ENCODE assay signal across 21 mouse cellular contexts in the genomic region with DNA sequence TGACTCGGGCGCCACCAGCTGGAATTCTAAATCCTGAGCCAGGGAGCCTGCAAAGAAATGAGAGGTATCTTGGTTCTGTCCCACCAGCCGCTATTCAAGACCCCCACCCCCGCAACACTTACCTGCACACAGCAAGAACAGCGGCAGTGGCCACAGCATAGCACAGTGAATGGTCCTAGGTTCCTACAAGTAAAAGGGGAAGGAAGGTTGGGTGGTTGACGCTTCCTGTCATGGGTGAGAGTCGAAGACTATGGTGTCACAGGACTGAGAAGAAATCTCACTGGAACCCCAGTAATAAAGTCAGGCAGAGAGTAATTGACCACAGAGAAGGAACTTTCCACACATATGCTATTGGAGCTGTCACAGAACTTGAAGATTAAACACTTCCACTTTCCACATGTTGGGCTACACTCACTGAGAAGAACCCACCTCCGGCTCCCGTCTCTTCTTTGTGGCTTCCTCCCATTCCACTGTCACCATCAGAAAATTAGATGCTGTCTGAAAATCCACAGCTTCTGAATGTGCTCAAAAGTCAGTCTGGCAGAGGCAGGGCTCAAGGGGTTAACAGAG. TPM values are rescaled to one million over a fixed set of nuclear protein-coding genes. Genes with fewer than 3 reads are reported as not detected.
DNase-seq lines count a peak whose midpoint lies in the region; TF ChIP-seq lines count a peak whose summit lies in the region.
"Had no signal": no experiment of that assay in that cellular context is flagged by ENCODE, and none has a peak within 500 bp of the region (broad histone marks: within the 10 kb centered on the region; RNA-seq: fewer than 3 reads in every experiment).

No protein-coding gene starts in this region.

- DNase-seq in heart, adult 8-10 months (ENCODE audit: low spot score): peak; percentile 27
- no peak for DNase-seq in heart, postnatal 36 days
- no peak for DNase-seq in lung, adult 2 months
- DNase-seq in lung, postnatal 10 days: no peak
- DNase-seq in lung, postnatal 25 days (ENCODE audit: low spot score): peak; percentile 42
- DNase-seq in urinary bladder, postnatal 10 days (ENCODE audit: low spot score): no peak
- no peak for DNase-seq in adrenal gland, adult 8-10 months
- DNase-seq: adrenal gland, postnatal 14 days; cerebellum, adult 11 months; kidney, adult 18-20 months; midbrain, embryonic 14.5 days had no signal

- peak overlapping the region; percentile 32 for H3K27ac ChIP-seq in small intestine, adult 2 months (ENCODE audit: insufficient read depth, low read depth, low read length)
- H3K27ac ChIP-seq: embryonic facial prominence, embryonic 15.5 days; forebrain, embryonic 13.5 days; hindbrain, embryonic 15.5 days; layer of hippocampus, adult 2 months; lung, embryonic 15.5 days; neural tube, embryonic 13.5 days had no signal

- peak overlapping the region; percentile 2 for H3K4me3 ChIP-seq in lung, adult 2 months (replicated peaks; ENCODE audit: extremely low read depth, low read depth, low read length)
- H3K4me3 ChIP-seq in small intestine, adult 2 months (ENCODE audit: low read depth, low read length): peak overlapping the region; percentile 33
- H3K4me3 ChIP-seq: embryonic facial prominence, embryonic 15.5 days; forebrain, embryonic 13.5 days; hindbrain, embryonic 15.5 days; layer of hippocampus, adult 2 months; lung, embryonic 15.5 days; neural tube, embryonic 13.5 days had no signal

- intact Hi-C loops in heart, postnatal 36 days (cut with DNase I): no loop called here

- H3K27me3 ChIP-seq in small intestine, adult 2 months (ENCODE audit: control insufficient read depth, insufficient read depth, low read length): no peaks in the 10 kb centered on the region
- H3K27me3 ChIP-seq: embryonic facial prominence, embryonic 15.5 days; forebrain, embryonic 13.5 days; hindbrain, embryonic 15.5 days; lung, embryonic 15.5 days; neural tube, embryonic 13.5 days had no signal

- TF ChIP-seq CTCF in lung, adult 2 months (IDR thresholded peaks at IDR 0.05; ENCODE audit: insufficient read depth, low read length): no peak
- TF ChIP-seq CTCF in small intestine, adult 2 months (IDR thresholded peaks at IDR 0.05; ENCODE audit: extremely low read depth, insufficient read length, insufficient replicate concordance, low read depth, low read length): no peak

- no peaks in the 10 kb centered on the region for H3K4me1 ChIP-seq in lung, adult 2 months (ENCODE audit: control insufficient read depth, insufficient read depth, low read length)
- H3K4me1 ChIP-seq in small intestine, adult 2 months (ENCODE audit: control insufficient read depth, insufficient read depth, insufficient read length, low read length): no peaks in the 10 kb centered on the region
- H3K4me1 ChIP-seq: embryonic facial prominence, embryonic 15.5 days; forebrain, embryonic 13.5 days; hindbrain, embryonic 15.5 days; lung, embryonic 15.5 days; neural tube, embryonic 13.5 days had no signal

- 71% methylated on average over 9 of the region's 9 CpGs for WGBS in lung, adult 2 months
- 76% methylated on average over 9 of the region's 9 CpGs for WGBS in small intestine, adult 2 months

- no peaks in the 10 kb centered on the region for H3K36me3 ChIP-seq in small intestine, adult 2 months (ENCODE audit: control insufficient read depth, insufficient read depth, low read length)
- H3K36me3 ChIP-seq: embryonic facial prominence, embryonic 15.5 days; hindbrain, embryonic 15.5 days; lung, embryonic 15.5 days; neural tube, embryonic 13.5 days had no signal

- TF ChIP-seq POLR2A in lung, adult 2 months (IDR thresholded peaks at IDR 0.05; ENCODE audit: borderline replicate concordance, extremely low read depth, low read depth, low read length): no peak
- no peak for TF ChIP-seq POLR2A in small intestine, adult 2 months (IDR thresholded peaks at IDR 0.05; ENCODE audit: low read depth, low read length)

RNA-seq across cellular contexts. Expression of a gene that starts 11.2 kb away (rescaled TPM):
- 1 to 10 TPM; 1.6 to 3.1 (median 2.7) TPM for total RNA-seq in heart, adult 8-10 months (2022)
- 1 to 10 TPM; 3.8 to 4.4 TPM for total RNA-seq in heart, postnatal 36 days (2021)
- 11.6 and 15.3 TPM in 2 replicates for polyA plus RNA-seq in lung, adult 2 months (2012; rRNA removed)
- 3.0 and 4.7 TPM in 2 replicates for polyA plus RNA-seq in small intestine, adult 2 months (2012; rRNA removed)
- 1 to 10 TPM; 4.0 to 7.3 (median 5.9) TPM for total RNA-seq in adrenal gland, adult 8-10 months (2022)

RNA-seq across cellular contexts. Expression of a gene that starts 27.3 kb away (rescaled TPM):
- not detected for total RNA-seq in heart, adult 8-10 months (2022)
- not detected for total RNA-seq in heart, postnatal 36 days (2021)
- not detected in 2 replicates for polyA plus RNA-seq in lung, adult 2 months (2012; rRNA removed)
- polyA plus RNA-seq in small intestine, adult 2 months (2012; rRNA removed): not detected in 2 replicates
- not detected for total RNA-seq in adrenal gland, adult 8-10 months (2022)
- total RNA-seq: adrenal gland, postnatal 14 days; gastrocnemius, adult 8-10 months; layer of hippocampus, adult 2 months; left cerebral cortex, postnatal 14 days had no signal
- polyA plus RNA-seq: embryonic facial prominence, embryonic 15.5 days; forebrain, embryonic 13.5 days; heart, embryonic 14.5 days; lung, embryonic 15.5 days; midbrain, embryonic 14.5 days; neural tube, embryonic 13.5 days had no signal

RNA-seq across cellular contexts. Expression of a gene that starts 29.0 kb away (rescaled TPM):
- total RNA-seq in heart, adult 8-10 months (2022): 1 to 10 TPM in 1 of 4 experiments, under 1 TPM in 3; 0.66 to 1.1 (median 0.88) TPM
- under 1 TPM; 0.87 to 0.94 TPM for total RNA-seq in heart, postnatal 36 days (2021)
- 1.6 and 1.8 TPM in 2 replicates for polyA plus RNA-seq in lung, adult 2 months (2012; rRNA removed)
- polyA plus RNA-seq in small intestine, adult 2 months (2012; rRNA removed): 0.28 and 0.36 TPM in 2 replicates
- total RNA-seq in adrenal gland, adult 8-10 months (2022): 1 to 10 TPM; 2.8 to 4.1 (median 3.5) TPM

RNA-seq across cellular contexts. Expression of a gene that starts 43.1 kb away (rescaled TPM):
- under 1 TPM; 0.09 to 0.38 (median 0.24) TPM for total RNA-seq in heart, adult 8-10 months (2022)
- total RNA-seq in heart, postnatal 36 days (2021): under 1 TPM; 0.19 to 0.36 TPM
- 0.85 and 1.0 TPM in 2 replicates for polyA plus RNA-seq in lung, adult 2 months (2012; rRNA removed)
- 1.4 and 1.5 TPM in 2 replicates for polyA plus RNA-seq in small intestine, adult 2 months (2012; rRNA removed)
- 1 to 10 TPM; 2.9 to 4.8 (median 3.6) TPM for total RNA-seq in adrenal gland, adult 8-10 months (2022)

RNA-seq across cellular contexts. Expression of a gene that starts 46.4 kb away (rescaled TPM):
- total RNA-seq in heart, adult 8-10 months (2022): 1 to 10 TPM; 4.4 to 8.0 (median 5.6) TPM
- 1 to 10 TPM; 4.8 to 5.9 TPM for total RNA-seq in heart, postnatal 36 days (2021)
- 2.0 and 2.5 TPM in 2 replicates for polyA plus RNA-seq in lung, adult 2 months (2012; rRNA removed)
- polyA plus RNA-seq in small intestine, adult 2 months (2012; rRNA removed): 0.63 and 0.91 TPM in 2 replicates
- 10 to 100 TPM; 17.8 to 22.1 (median 19.4) TPM for total RNA-seq in adrenal gland, adult 8-10 months (2022)

Comparison
In these comparisons a context has a peak if more than half of its experiments do, and no peak if none do; other contexts are left out.
1. DNase-seq: peak in heart, adult 8-10 months (single experiment) and lung, postnatal 25 days (single experiment); none in heart, postnatal 36 days (0 of 2), lung, adult 2 months (single experiment), lung, postnatal 10 days (single experiment), urinary bladder, postnatal 10 days (single experiment) and adrenal gland, adult 8-10 months (single experiment).